Mouse (Mus musculus): ENCODE measurements at regions not wholly inside any gene's neighbourhood (a gene's known extent, or its start where the extent isn't known, plus 50 kb on each side); places are given as distances from the start of the nearest gene placed in this dataset.
A peak's percentile ranks its signal among the peaks of the same experiment; 100 is the strongest.

DNA sequence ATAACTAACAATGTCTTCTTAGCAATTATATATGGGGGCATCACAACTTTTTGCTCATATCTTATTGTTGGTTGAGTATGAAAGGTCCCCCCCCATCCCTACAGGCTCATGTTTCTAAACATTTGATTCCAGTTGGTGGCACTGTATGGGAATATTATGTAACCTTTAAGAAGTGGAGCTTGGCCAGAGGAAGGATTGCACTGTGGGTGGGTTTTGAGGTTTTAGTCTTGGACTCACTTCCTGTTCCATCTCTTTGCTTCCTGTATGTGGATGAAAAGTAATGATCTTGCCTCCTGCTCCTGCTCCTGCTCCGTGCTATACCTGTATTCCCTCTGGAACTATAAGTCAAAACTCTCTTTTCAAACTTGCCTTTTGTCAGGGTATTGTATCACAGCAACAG lies 778.2 kb upstream of the Lrrc6 start:
- no peak for DNase-seq

DNA sequence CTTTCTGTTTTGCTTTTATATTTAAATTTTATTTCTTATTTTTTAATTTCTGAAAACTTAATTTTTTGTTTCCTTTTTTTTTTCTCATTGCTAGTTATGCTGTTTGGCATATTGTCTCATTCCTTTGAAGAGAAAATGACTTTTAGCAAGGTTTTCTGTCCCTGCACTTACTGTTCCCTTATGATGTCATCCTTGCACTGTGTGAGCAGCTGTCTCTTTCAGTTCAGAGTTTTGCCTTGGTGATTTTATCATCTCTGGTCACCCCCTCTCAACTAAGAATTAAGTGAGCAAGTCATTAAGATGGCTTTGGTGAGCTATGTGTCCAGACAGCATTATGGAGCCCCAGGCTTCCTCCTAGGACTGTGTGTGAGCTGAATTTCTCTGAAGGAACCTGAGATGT lies 774.3 kb upstream of the Lrrc6 start:
- DNase-seq, result no peak

DNA sequence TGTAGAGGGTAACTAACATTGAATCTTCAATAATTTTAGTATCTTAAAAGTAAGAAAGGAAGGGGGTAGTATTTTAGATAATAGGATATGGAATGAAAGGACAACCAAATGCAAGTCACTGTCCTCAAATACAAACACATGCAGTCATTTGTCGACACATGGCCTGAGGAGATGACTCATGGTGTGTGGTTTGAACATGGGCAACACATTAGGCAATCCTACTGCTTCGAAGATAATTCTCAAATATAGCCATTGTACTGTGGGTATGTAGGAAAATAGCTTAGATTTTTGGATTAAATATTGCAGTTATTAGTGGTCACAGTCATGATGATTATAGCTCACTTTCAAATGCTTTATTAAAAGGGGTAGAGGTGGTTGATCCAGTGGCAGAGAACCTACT lies 771.7 kb upstream of the Lrrc6 start:
- DNase-seq, result no peak

DNA sequence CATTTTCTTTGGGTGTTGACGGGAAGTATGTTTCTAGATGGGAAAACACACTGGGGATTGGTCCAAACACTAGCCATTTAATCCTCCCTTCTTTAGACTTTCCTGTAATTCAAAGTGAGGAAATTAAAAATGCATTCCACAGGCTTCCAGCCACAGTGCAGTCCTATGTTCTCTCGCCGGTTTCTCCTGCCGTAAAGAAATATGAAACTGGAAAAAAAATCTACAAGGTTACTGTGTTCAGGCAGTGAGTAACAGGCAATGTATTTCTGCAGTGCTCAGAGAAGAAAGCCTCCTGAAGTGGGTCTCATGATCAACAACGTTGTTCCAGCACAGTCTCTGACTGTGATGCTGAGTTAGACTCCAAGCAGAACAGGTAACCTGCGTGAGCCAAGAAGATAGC lies 763.0 kb upstream of the Lrrc6 start:
- DNase-seq, result no peak

DNA sequence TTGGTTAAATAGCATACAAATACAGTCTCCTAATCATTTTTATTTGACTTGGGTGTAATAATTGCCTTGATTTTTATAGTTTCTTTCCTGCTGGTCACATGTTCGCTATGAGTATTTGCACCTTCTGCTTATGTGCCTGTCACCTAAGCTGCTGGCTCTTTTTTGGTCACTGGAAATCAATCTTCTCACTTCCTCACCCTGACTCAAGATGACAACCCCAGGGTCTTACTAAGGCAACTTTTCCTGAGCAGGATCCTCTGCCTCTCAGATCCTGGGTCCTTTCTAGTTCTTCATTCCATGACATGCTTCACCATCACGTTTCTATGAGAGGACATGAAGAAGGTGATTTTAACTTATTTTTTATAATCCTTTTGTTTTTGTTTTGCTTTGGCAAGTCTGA lies 762.6 kb upstream of the Lrrc6 start:
- DNase-seq, result no peak

DNA sequence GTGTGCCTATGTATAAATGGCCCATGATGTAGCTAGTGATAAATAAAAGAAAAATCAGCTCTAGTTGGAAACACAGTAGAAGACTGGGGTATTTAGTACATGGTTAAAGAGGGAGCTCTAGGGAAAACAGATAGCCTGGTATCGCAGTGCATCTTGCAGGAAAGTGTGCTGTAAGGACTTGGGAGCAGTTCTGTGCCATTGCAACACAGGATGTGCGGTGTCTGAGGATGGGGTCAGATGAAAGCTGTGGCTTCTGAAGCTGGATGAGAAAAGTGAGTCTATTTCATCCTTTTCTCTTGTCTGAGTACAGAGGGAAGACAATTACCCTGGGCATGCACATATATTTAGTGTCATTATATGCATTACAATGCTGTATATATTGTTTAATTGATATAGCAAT lies 761.6 kb upstream of the Lrrc6 start:
- DNase-seq, result no peak

DNA sequence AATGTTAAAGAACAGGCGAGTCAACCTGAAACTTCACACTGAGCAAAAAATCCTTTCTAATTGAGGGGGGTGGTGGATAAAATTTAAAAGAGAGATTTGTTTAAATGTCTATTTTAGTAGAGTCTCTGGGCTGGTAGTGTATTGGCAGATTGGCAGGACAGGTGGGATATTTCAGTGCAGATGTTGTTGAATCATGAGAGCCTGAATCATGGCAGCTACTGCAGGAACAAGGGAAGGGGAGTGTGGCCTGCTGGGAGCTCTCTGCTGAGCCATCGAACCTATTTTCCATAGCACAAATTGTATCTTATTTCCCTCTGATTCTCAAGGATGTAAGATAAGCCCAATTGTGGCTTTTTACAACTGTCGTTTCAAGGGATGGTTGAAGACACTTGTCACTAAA lies 760.0 kb upstream of the Lrrc6 start:
- no peak for DNase-seq

DNA sequence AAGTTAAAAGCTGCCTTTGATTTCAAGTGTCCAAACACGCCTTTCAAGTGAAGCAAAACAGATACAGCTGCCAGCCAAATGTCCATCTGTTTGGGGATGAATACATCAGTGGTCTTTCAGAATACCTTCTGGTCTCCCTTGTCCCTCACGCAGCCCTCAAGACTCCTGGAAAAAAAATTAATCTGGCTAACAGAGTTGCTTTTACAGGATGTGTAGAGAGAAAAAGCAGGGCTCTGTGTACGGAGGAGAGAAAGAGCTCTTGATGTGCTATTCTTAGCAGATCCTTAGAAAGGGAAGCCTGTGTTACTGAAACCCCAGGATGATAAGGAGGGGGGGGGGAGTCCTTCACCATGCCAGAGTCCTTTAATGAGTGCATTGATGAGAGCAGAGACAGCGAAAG lies 748.4 kb upstream of the Lrrc6 start:
- no peak for DNase-seq

DNA sequence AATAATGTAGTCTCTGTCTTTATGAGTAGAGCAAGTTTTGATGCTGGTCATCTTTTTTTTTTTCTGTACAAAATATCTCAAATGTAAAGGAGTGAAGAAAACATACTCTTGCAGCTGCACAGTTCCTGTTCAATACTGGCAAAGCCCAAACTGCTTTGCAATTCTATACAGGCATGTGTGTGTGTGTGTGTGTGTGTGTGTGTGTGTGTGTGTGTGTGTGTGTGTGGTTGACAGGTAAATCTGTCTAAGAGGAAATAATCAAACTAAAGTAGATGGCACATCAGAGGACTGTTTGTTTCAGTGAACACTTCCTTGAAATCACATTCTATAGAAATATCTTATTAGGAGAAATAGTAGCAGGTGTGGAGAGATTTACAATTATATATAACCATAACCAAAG lies 747.8 kb upstream of the Lrrc6 start:
- no peak for DNase-seq

DNA sequence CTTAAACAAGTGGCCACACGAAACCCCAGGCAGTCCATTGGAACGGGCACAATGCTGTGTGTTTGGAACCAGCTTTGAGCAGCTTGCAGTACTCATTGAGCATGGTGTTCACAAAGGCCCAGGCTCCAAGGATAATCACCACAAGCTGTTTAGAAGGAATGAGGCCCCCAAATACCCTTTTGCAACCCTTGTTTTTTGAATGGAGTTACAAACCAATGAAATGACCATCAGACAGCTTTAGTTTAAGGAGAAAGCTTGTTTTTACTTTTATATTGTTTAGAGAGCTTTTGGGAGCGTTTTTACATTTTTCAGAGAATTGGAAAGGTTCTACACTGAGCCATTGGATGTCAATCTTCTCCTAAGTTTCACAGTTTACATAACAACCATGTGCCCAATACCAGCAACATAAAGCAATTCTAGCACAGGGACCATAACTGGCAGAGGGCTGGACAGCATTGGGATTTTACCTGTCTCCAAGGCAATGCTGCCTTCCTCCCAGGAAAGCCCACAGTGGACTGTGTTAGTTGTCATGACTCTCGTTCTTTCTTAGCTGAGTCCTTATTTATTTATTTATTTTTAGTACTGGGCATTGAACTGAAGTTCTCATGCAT lies 745.1 kb upstream of the Lrrc6 start:
- DNase-seq, result no peak

DNA sequence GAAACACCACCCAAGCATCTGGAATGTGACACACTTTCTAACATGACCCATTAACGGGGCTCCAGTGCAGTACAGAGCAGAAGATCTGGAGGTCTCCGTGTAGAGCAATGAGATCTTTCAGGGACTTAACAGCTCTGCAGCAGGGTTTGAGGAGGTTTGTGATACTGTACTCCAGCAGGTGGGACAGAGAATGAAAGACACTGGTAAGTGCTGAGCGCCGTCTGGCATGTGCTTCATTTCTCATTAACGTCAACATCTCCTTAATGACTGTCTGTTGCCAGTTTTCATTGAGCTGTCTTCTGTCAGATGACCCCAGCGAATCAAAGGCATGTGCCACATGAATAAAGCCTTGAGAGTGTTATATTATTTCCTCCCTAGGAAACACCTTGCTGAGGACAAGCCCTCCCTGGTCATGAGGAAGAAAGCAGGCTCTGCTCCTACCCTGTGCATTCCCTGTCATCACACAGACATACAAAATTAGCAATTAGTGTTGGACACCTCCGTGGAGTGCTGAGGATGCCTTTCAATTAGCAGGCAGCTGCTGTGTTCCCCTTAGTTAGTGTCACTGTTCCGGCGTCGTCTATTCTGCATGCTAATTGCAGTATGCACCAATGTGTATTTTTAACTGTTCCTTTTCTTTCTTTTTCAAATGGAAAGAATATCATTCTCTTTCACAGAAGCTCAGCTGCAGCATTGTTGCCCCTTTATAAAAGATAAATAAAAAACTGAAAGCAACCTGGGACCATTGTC lies 744.4 kb upstream of the Lrrc6 start:
- no peak for DNase-seq

DNA sequence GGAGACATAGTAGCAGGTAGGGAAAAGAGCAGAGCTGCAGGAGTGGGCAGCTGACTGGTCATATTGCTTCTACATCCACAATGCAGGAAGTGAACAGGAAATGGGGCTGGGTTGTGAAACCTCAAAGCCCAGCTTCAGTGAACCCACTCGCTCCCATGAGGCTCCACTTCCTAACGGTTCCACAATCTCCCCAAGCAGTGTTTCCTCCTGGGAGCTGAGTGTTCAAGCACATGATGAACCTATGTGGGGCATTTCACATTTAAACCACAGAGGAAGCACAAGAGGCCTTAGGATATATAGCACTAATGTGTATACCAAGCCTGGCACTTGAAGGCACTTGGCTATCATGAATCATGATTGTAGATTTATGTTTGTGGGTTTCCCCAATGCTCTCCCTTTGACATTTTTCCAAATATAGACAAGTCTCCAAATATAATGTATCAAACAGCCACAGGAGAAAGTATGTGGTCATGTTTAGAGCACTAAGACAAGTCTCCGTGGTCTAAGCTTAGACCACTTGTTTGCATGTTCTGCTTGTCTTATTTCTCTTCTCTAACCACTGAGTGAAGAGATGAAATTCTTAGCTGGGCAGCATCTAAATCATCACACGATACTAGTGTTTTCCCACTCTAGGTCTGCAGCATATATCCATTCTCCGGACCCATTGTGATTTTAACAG lies 734.5 kb upstream of the Lrrc6 start:
- DNase-seq, result no peak

DNA sequence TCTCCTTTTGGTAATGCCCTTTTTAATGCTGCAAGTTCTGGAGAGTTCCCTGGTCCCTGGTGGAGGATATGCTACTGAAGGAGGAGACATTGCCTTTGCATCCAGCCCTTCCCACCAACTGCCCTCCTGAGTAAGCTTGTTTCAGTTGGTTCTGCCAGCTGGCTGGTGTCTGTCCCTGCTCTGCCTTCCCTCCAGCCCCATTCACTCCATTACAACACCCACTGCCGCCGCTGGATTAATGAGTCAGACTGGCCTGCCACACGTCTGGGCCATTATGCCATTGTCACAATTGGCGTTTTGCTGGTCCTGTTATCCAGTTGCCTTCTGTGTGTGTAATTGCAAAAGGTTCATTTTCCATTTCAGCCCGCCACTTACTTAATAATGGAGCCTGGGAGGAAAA lies 728.6 kb upstream of the Lrrc6 start:
- no peak for DNase-seq

DNA sequence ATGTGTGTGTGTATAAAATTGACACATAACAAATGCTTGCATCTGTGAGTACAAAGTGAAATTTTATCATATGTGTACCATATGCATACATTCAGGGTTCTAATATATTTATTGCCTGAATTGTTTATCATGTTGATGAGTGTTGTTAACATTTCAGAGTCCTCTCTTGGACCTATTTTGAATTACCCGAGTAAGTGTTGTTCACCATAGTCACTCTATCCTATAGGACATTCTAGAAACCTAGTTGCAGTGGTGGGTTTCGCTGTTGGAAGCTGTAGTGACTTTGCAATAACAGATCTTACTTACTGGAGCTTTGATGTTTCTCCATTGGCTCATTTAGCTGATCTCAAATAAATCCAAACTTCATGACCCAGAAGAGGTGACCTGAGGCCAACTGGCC lies 727.9 kb upstream of the Lrrc6 start:
- DNase-seq, result no peak

DNA sequence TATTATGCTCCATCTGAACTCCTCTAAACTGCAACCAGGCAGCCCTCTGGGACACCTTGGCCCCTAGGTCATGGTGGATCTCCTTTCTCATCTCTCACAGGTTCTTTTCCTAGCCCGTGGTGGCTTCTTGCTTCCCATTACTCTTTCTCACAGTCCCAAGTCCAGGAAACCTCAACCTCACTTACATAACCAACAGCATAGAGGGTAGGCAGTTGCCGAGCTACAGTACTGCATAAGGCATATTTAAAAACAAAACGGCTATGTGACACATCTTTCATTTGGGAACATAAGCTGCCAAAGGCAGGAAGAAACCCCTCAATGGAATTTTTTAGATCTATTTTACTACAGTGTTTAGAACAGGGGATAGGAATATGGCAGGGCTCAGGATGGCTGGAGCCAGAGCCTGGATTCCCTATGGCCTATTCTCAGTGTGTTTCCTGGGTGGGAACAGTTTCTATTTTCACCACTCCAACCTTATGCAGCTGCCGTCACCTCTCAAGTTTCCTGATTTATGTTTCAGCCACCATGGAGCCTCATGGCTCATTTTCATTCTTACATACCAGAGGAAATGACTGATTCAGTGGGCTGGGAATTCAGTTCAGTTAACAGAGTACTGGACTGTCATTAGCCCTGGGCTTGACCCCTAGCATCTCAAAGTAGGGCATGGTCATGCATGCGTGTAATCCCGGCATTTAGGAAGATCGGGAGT lies 726.9 kb upstream of the Lrrc6 start:
- peak in 1 of 2 experiments; percentile 4 for DNase-seq

DNA sequence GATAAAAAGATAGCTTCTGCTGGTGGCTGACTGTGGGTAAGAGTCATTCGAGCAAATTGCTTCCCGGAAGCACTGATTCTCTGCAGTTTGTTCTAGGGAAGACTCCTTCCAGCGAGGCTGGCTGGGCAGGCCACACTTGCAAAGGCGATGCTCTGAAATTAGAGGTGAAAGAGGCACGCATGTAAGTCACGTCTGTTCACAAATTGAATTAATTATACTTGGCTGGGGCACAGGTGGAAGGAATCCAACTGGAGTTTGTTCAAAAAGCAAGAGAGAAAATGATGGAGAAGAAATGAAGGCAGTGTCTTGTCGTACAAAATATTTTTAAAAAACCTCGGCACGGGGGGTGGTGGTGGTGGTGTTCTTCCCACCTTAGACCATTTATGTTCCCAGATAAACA lies 726.2 kb upstream of the Lrrc6 start:
- no peak for DNase-seq
